Mouse (Mus musculus): Measurements from ENCODE around the gene 2310034C09Rik. TPM values are rescaled to one million over a fixed set of nuclear protein-coding genes. Genes with fewer than 3 reads are reported as not detected.
"Not testable (repeated sequence)": the region's sequence is repeated elsewhere in the genome, so short reads cannot be mapped to it uniquely, and the experiment has no call there.

Gene 2310034C09Rik
- polyA plus RNA-seq, 1 experiment from 2014 or later: not detected

GRCm38 (mm10) chr16:88744750-88745340 is 13.8 kb upstream of the 2310034C09Rik start:
- no peak overlapping the region for H3K4me3 ChIP-seq (ENCODE audit: low read depth, low read length)
- H3K4me2 ChIP-seq (replicated peaks; ENCODE audit: low read depth, low read length): no peak overlapping the region
- no peak overlapping the region for H3K9ac ChIP-seq (replicated peaks; ENCODE audit: low read depth)
- H3K9me3 ChIP-seq (ENCODE audit: low read length): no peaks in the 10 kb centered on the region
- no peaks in the 10 kb centered on the region for H3K4me1 ChIP-seq (ENCODE audit: insufficient read depth, low read depth, low read length)
- WGBS: 44% methylated on average over 4 of the region's 4 CpGs
- H3K27ac ChIP-seq (ENCODE audit: low read length): no peak overlapping the region
- DNase-seq (ENCODE audit: low spot score): peak; percentile 76
- no peaks in the 10 kb centered on the region for H3K27me3 ChIP-seq (replicated peaks; ENCODE audit: insufficient read depth, low read length)
- peak; percentile 98 for TF ChIP-seq EP300 (IDR thresholded peaks at IDR 0.05)
- no peak for TF ChIP-seq CTCF (IDR thresholded peaks at IDR 0.05)
- H3K36me3 ChIP-seq (ENCODE audit: insufficient read depth, low read length): no peaks in the 10 kb centered on the region
- ATAC-seq: peak; percentile 68

- Histone ChIP-seq H3K27ac (ENCODE audit: low read length) (no peak overlapping the region), H3K4me3 (ENCODE audit: low read depth, low read length) (no peak overlapping the region), H3K36me3 (ENCODE audit: insufficient read depth, low read length) (no peaks in the 10 kb centered on the region), H3K4me1 (ENCODE audit: insufficient read depth, low read depth, low read length) (no peaks in the 10 kb centered on the region), H3K27me3 (replicated peaks; ENCODE audit: insufficient read depth, low read length) (no peaks in the 10 kb centered on the region), H3K9ac (replicated peaks; ENCODE audit: low read depth) (no peak overlapping the region), H3K9me3 (ENCODE audit: low read length) (no peaks in the 10 kb centered on the region), H3K4me2 (replicated peaks; ENCODE audit: low read depth, low read length) (no peak overlapping the region)
- 63% methylated on average over 4 of the region's 4 CpGs for WGBS
- TF ChIP-seq EP300 (IDR thresholded peaks at IDR 0.05): no peak
- TF ChIP-seq CTCF (IDR thresholded peaks at IDR 0.05): no peak
- no peak for DNase-seq (ENCODE audit: low spot score)
- no peak for ATAC-seq
Observed at GRCm38 (mm10) chr16:88747943-88748342, 10.7 kb upstream of the 2310034C09Rik start.

GRCm38 (mm10) chr16:88751535-88751934 is 7.1 kb upstream of the 2310034C09Rik start, which contains the start of gene Krtap13:
TSS of gene Krtap13 (minus strand) at chr16:88751635.
- 79% methylated on average over 3 of the region's 3 CpGs for WGBS
- not testable (repeated sequence) for H3K9me3 ChIP-seq (ENCODE audit: low read length); DNase-seq (ENCODE audit: low spot score); H3K27me3 ChIP-seq (replicated peaks; ENCODE audit: insufficient read depth, low read length); H3K27ac ChIP-seq (ENCODE audit: low read length); H3K36me3 ChIP-seq (ENCODE audit: insufficient read depth, low read length); H3K4me3 ChIP-seq (ENCODE audit: low read depth, low read length); H3K4me1 ChIP-seq (ENCODE audit: insufficient read depth, low read depth, low read length); H3K9ac ChIP-seq (replicated peaks; ENCODE audit: low read depth); ATAC-seq; H3K4me2 ChIP-seq (replicated peaks; ENCODE audit: low read depth, low read length)

- 85% methylated on average over 2 of the region's 2 CpGs for WGBS
- no peaks in the 10 kb centered on the region for H3K27me3 ChIP-seq (replicated peaks; ENCODE audit: insufficient read depth, low read length)
Observed at GRCm38 (mm10) chr16:88774106-88774505, 15.5 kb downstream of the 2310034C09Rik start, which contains the start of gene 2310057N15Rik. TSS of gene 2310057N15Rik (minus strand) at chr16:88774206.

GRCm38 (mm10) chr16:88777596-88777995 is 18.9 kb downstream of the 2310034C09Rik start, which contains the start of gene Gm5965:
TSS of gene Gm5965 (plus strand) at chr16:88777896.
- Histone ChIP-seq H3K27ac (ENCODE audit: low read length) (no peak within 1 kb of the TSS), H3K4me2 (replicated peaks; ENCODE audit: low read depth, low read length) (no peak within 1 kb of the TSS), H3K4me3 (ENCODE audit: low read depth, low read length) (no peak within 1 kb of the TSS), H3K36me3 (ENCODE audit: insufficient read depth, low read length) (no peaks in the 10 kb centered on the region), H3K9ac (replicated peaks; ENCODE audit: low read depth) (no peak within 1 kb of the TSS), H3K9me3 (ENCODE audit: low read length) (no peaks in the 10 kb centered on the region), H3K27me3 (replicated peaks; ENCODE audit: insufficient read depth, low read length) (no peaks in the 10 kb centered on the region), H3K4me1 (ENCODE audit: insufficient read depth, low read depth, low read length) (no peaks in the 10 kb centered on the region)
- ATAC-seq (no peak), DNase-seq (ENCODE audit: low spot score) (no peak)
- TF ChIP-seq CTCF (IDR thresholded peaks at IDR 0.05) (no peak), EP300 (IDR thresholded peaks at IDR 0.05) (no peak)
- WGBS: 78% methylated on average over 5 of the region's 6 CpGs

More at GRCm38 (mm10) chr16:88774106-88774505, 15.5 kb downstream of the 2310034C09Rik start, which contains the start of gene 2310057N15Rik:
- H3K9ac ChIP-seq (replicated peaks; ENCODE audit: low read depth): no peak within 1 kb of the TSS
- no peak within 1 kb of the TSS for H3K4me2 ChIP-seq (replicated peaks; ENCODE audit: low read depth, low read length)
- H3K9me3 ChIP-seq (ENCODE audit: low read length): no peaks in the 10 kb centered on the region
- H3K27ac ChIP-seq (ENCODE audit: low read length): no peak within 1 kb of the TSS
- H3K36me3 ChIP-seq (ENCODE audit: insufficient read depth, low read length): no peaks in the 10 kb centered on the region
- H3K4me1 ChIP-seq (ENCODE audit: insufficient read depth, low read depth, low read length): no peaks in the 10 kb centered on the region
- DNase-seq (ENCODE audit: low spot score) (no peak), ATAC-seq (no peak)
- no peak within 1 kb of the TSS for H3K4me3 ChIP-seq (ENCODE audit: low read depth, low read length)
- TF ChIP-seq CTCF (IDR thresholded peaks at IDR 0.05) (no peak), EP300 (IDR thresholded peaks at IDR 0.05) (no peak)

GRCm38 (mm10) chr16:88786786-88787185 is 28.1 kb downstream of the 2310034C09Rik start:
- H3K36me3 ChIP-seq (ENCODE audit: insufficient read depth, low read length): no peaks in the 10 kb centered on the region
- 71% methylated on average over 2 of the region's 2 CpGs for WGBS

More at GRCm38 (mm10) chr16:88786786-88787185, 28.1 kb downstream of the 2310034C09Rik start:
- no peak overlapping the region for H3K9ac ChIP-seq (replicated peaks; ENCODE audit: low read depth)
- no peaks in the 10 kb centered on the region for H3K9me3 ChIP-seq (ENCODE audit: low read length)
- H3K27me3 ChIP-seq (replicated peaks; ENCODE audit: insufficient read depth, low read length): no peaks in the 10 kb centered on the region
- DNase-seq (ENCODE audit: low spot score) (no peak), ATAC-seq (no peak)
- TF ChIP-seq EP300 (IDR thresholded peaks at IDR 0.05): no peak
- no peak for TF ChIP-seq CTCF (IDR thresholded peaks at IDR 0.05)
- no peak overlapping the region for H3K4me2 ChIP-seq (replicated peaks; ENCODE audit: low read depth, low read length)
- no peak overlapping the region for H3K4me3 ChIP-seq (ENCODE audit: low read depth, low read length)
- H3K4me1 ChIP-seq (ENCODE audit: insufficient read depth, low read depth, low read length): no peaks in the 10 kb centered on the region
- H3K27ac ChIP-seq (ENCODE audit: low read length): no peak overlapping the region

Other genes with a start within 250 kb of the 2310034C09Rik start
- 2.1 and 2.3 TPM in 2 replicates for gene Cldn8, start 195.7 kb upstream of the 2310034C09Rik start, polyA plus RNA-seq (2015; fragmentation: Nextera tagmentation; extraction: Ambion mirVana)
- gene Krtap24-1, start 146.6 kb upstream of the 2310034C09Rik start, polyA plus RNA-seq (2015; fragmentation: Nextera tagmentation; extraction: Ambion mirVana): not detected in 2 replicates
- not detected in 2 replicates for gene 2310079G19Rik, start 131.2 kb upstream of the 2310034C09Rik start, polyA plus RNA-seq (2015; fragmentation: Nextera tagmentation; extraction: Ambion mirVana)
- gene Krtap26-1, start 111.1 kb upstream of the 2310034C09Rik start, polyA plus RNA-seq (2015; fragmentation: Nextera tagmentation; extraction: Ambion mirVana): not detected in 2 replicates
- gene Krtap27-1, start 87.2 kb upstream of the 2310034C09Rik start, polyA plus RNA-seq (2015; fragmentation: Nextera tagmentation; extraction: Ambion mirVana): not detected in 2 replicates
- not detected in 2 replicates for gene 2310061N02Rik, start 50.9 kb upstream of the 2310034C09Rik start, polyA plus RNA-seq (2015; fragmentation: Nextera tagmentation; extraction: Ambion mirVana)
- not detected in 2 replicates for gene Krtap13-1, start 30.0 kb upstream of the 2310034C09Rik start, polyA plus RNA-seq (2015; fragmentation: Nextera tagmentation; extraction: Ambion mirVana)
- not detected in 2 replicates for gene Krtap13, start 7.2 kb upstream of the 2310034C09Rik start, polyA plus RNA-seq (2015; fragmentation: Nextera tagmentation; extraction: Ambion mirVana)
- gene 2310057N15Rik, start 15.4 kb downstream of the 2310034C09Rik start, polyA plus RNA-seq (2015; fragmentation: Nextera tagmentation; extraction: Ambion mirVana): not detected in 2 replicates
- not detected in 2 replicates for gene Gm5965, start 19.0 kb downstream of the 2310034C09Rik start, polyA plus RNA-seq (2015; fragmentation: Nextera tagmentation; extraction: Ambion mirVana)
- gene Gm20741, start 53.4 kb downstream of the 2310034C09Rik start, polyA plus RNA-seq (2015; fragmentation: Nextera tagmentation; extraction: Ambion mirVana): not detected in 2 replicates
- not detected in 2 replicates for gene Krtap15, start 61.4 kb downstream of the 2310034C09Rik start, polyA plus RNA-seq (2015; fragmentation: Nextera tagmentation; extraction: Ambion mirVana)
- not detected in 2 replicates for gene Krtap14, start 67.3 kb downstream of the 2310034C09Rik start, polyA plus RNA-seq (2015; fragmentation: Nextera tagmentation; extraction: Ambion mirVana)
- gene Krtap19-1, start 110.6 kb downstream of the 2310034C09Rik start, polyA plus RNA-seq (2015; fragmentation: Nextera tagmentation; extraction: Ambion mirVana): not detected in 2 replicates
- not detected in 2 replicates for gene Krtap19-2, start 115.4 kb downstream of the 2310034C09Rik start, polyA plus RNA-seq (2015; fragmentation: Nextera tagmentation; extraction: Ambion mirVana)
- gene Krtap19-3, start 119.2 kb downstream of the 2310034C09Rik start, polyA plus RNA-seq (2015; fragmentation: Nextera tagmentation; extraction: Ambion mirVana): not detected in 2 replicates
- not detected in 2 replicates for gene Krtap19-4, start 126.2 kb downstream of the 2310034C09Rik start, polyA plus RNA-seq (2015; fragmentation: Nextera tagmentation; extraction: Ambion mirVana)
- not detected in 2 replicates for gene Krtap19-5, start 137.6 kb downstream of the 2310034C09Rik start, polyA plus RNA-seq (2015; fragmentation: Nextera tagmentation; extraction: Ambion mirVana)
- not detected in 2 replicates for gene Krtap19-9b, start 173.4 kb downstream of the 2310034C09Rik start, polyA plus RNA-seq (2015; fragmentation: Nextera tagmentation; extraction: Ambion mirVana)
- gene Krtap16-3, start 204.0 kb downstream of the 2310034C09Rik start, polyA plus RNA-seq (2015; fragmentation: Nextera tagmentation; extraction: Ambion mirVana): not detected in 2 replicates

All from lung, postnatal 0 days (tissue).